Mouse (Mus musculus): ENCODE results near the gene Wdr63. TPM values are rescaled to one million over a fixed set of nuclear protein-coding genes. Genes with fewer than 3 reads are reported as not detected.

Wdr63 gene
- 1 to 10 TPM in 1 of 2 experiments, under 1 TPM in 1; 0.83 to 1.2 TPM for total RNA-seq (2021)

- intact Hi-C loops (cut with DNase I): loop anchor here (10.0 kb wide), 1 partner anchor 153 kb away; no protein-coding TSS in a partner anchor
- DNase-seq: peak; percentile 59
Measured at GRCm38 (mm10) chr3:146107921-146108571, at the start of gene Wdr63. Gene Wdr63, minus strand, starts transcription at chr3:146108130.

GRCm38 (mm10) chr3:146156811-146157210, 48.9 kb upstream of the Wdr63 start:
- intact Hi-C loops (cut with DNase I): no loop called here

GRCm38 (mm10) chr3:146155628-146156576, 48.0 kb upstream of the Wdr63 start:
- no peak for DNase-seq
- intact Hi-C loops (cut with DNase I): no loop called here

More at GRCm38 (mm10) chr3:146156811-146157210, 48.9 kb upstream of the Wdr63 start:
- no peak for DNase-seq

- no peak for DNase-seq
- intact Hi-C loops (cut with DNase I): no loop called here
Measured at GRCm38 (mm10) chr3:146153862-146154611, 46.1 kb upstream of the Wdr63 start.

DNA sequence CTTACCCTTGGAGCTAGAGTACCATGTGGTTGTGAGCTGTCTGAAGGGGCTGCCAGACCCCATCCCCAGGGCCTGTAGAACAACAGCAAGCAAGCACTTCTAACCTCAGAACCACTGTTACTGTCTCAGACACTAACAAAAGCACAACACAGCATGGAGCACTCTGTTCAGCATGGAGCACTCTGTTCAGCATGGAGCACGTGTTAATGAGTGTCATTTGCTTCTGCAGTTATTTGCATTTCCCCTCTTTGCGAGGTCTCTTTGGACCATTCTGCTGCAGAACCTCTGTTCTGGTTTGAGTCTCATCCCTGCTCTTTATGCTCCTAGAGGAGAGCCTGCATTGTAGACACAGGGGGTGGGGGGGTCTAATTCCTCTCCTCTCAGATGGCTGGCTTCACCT, 45.0 kb upstream of the Wdr63 start:
- no peak for DNase-seq
- intact Hi-C loops (cut with DNase I): no loop called here

GRCm38 (mm10) chr3:146152348-146152747, 44.4 kb upstream of the Wdr63 start:
- DNase-seq: no peak
- intact Hi-C loops (cut with DNase I): no loop called here

DNA sequence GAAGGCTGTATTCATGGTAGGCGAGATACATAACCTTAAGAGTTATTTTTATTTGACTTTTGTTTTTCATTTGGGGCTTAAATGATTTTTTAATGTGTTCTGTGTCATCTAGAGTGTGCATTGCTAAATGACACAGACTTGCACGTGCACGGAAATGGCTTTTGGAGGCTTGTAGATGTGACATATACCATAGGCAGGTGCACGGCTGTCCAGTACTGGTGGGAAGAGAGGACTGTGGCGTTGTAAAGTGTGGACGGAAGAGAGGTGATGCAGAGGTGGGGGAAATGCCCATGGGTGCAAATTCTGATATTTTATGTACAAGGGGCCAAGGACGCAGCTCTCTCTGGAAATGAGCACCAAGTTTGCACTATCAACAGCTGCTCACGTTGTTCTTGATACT, 43.8 kb upstream of the Wdr63 start:
- no peak for DNase-seq
- intact Hi-C loops (cut with DNase I): no loop called here

- no peak for DNase-seq
- intact Hi-C loops (cut with DNase I): no loop called here
Measured at GRCm38 (mm10) chr3:146151328-146151727, 43.4 kb upstream of the Wdr63 start.

DNA sequence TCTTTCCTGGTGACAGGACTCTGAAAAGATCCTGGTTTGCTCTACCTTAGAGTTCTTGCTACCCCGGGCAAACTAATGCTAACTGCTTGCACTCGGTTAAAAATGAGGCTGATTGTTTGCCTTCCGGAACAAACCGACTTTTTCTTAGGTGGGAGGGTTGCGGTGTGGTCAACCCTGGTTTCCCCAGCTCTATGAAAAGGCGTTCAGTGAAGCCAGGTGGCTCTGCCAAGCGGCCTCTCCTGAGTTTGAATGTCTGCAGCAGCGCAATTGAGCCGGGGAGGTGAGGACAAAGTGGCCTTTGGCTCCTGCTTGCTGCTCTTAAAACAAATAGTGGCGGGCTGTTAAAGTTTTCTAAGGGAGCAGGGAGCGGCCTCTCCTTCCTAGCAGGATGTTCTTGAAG, 42.6 kb upstream of the Wdr63 start:
- no peak for DNase-seq
- intact Hi-C loops (cut with DNase I): no loop called here

GRCm38 (mm10) chr3:146150058-146150400, 42.1 kb upstream of the Wdr63 start:
- DNase-seq: no peak
- intact Hi-C loops (cut with DNase I): no loop called here

- no peak for DNase-seq
- intact Hi-C loops (cut with DNase I): no loop called here
Measured at GRCm38 (mm10) chr3:146149156-146150057, 41.5 kb upstream of the Wdr63 start, which contains the start of gene Mcoln2. Gene Mcoln2, plus strand, starts transcription at chr3:146149833.

DNA sequence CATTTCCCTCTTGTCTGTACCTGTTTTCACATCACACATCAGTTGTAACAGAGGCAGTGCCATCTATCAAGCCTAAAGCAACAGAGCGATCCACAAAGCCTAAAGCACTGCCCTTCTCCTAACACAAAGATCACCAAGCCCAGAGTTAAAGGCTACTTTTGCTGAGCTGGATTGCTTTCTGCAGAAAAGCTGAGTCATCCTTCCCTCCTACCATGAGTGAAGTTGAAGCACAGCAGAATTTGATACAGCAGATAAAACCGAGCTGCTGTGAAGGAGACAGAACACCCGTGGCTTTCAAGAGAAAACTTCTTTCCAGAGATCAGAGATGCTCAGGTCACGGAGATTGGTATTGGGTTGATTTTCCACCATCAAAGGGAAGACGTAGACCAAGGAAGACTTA, 38.2 kb upstream of the Wdr63 start:
- DNase-seq: no peak
- intact Hi-C loops (cut with DNase I): no loop called here

DNA sequence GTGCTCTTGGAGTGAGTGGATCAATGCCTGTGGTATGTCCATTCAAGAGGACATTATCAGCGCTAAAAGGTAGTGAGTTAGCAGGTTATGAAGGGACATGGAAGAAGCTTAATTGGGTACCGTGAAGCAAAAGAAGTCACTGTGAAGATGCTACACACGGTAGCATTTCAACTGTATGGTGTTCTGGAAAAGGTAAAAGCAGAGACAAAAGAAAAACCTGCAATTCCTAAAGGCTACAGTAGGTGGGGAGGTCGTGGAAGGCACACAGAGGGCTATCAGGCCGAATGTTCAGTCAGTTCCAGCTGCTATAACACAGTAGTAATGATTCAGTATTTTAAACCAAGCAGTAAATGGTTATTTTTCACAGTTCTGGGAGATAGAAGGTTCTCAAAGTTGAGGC, 37.6 kb upstream of the Wdr63 start:
- no peak for DNase-seq
- intact Hi-C loops (cut with DNase I): no loop called here

- DNase-seq: no peak
- intact Hi-C loops (cut with DNase I): no loop called here
Measured at GRCm38 (mm10) chr3:146142523-146142922, 34.6 kb upstream of the Wdr63 start.

GRCm38 (mm10) chr3:146140276-146140675, 32.3 kb upstream of the Wdr63 start:
- intact Hi-C loops (cut with DNase I): no loop called here
- DNase-seq: no peak

GRCm38 (mm10) chr3:146136422-146136821, 28.5 kb upstream of the Wdr63 start:
- DNase-seq: no peak
- intact Hi-C loops (cut with DNase I): no loop called here

- intact Hi-C loops (cut with DNase I): no loop called here
- DNase-seq: no peak
Measured at GRCm38 (mm10) chr3:146135417-146135816, 27.5 kb upstream of the Wdr63 start.

GRCm38 (mm10) chr3:146134834-146135233, 26.9 kb upstream of the Wdr63 start:
- DNase-seq: no peak
- intact Hi-C loops (cut with DNase I): no loop called here

DNA sequence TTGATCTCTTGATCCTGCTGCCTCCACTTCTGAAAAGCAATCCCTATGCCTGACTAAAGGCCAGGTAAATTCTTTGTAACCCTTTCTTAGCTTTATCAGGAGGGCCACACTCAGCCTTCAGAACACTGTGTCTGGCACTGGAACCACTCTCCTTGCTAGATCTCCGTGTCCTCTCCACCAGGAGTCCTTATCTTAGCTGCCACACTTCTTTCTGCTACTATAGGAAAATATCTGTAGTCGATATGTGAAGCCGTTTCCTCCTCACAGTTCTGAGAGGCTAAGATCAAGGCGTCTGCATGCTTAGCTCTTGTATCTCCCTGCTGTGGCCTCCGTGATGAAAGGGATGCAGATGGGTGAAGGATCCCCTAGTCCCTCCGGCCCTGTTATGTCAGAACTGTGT, 19.3 kb upstream of the Wdr63 start:
- DNase-seq: no peak

GRCm38 (mm10) chr3:146123464-146123825, 15.5 kb upstream of the Wdr63 start:
- intact Hi-C loops (cut with DNase I): no loop called here
- no peak for DNase-seq

More for the DNA sequence above, 19.3 kb upstream of the Wdr63 start:
- intact Hi-C loops (cut with DNase I): no loop called here

Data from left cerebral cortex, postnatal 4 days (tissue).